Mouse (Mus musculus) bone marrow macrophage, adult 2 months (primary cell): ENCODE measurements around the gene Syncrip.

Experiments used
- CTCF ChIP-seq: IDR thresholded peaks from 2 replicates; pipeline ENCODE4 v1.5.1; 2012; ENCODE audit warnings: low read depth, mild to moderate bottlenecking, low read length, moderate library complexity
- POLR2A ChIP-seq: IDR thresholded peaks from 2 replicates; pipeline ENCODE4 v1.6.1; 2012; ENCODE audit warnings: mild to moderate bottlenecking, low read depth, low read length, borderline replicate concordance

GRCm38 (mm10) chr9:88519390-88520121 is 37.2 kb upstream of the Syncrip start:
- TF ChIP-seq CTCF = no peak
- TF ChIP-seq POLR2A = no peak
